Mouse (Mus musculus) small intestine, adult 2 months (tissue): ENCODE measurements around the gene Rimkla. TPM values are rescaled to one million over a fixed set of nuclear protein-coding genes. Genes with fewer than 3 reads are reported as not detected.

Source experiments
- H3K27ac ChIP-seq: fragments of 200-500 bp; 2 replicates; pipeline ENCODE4 v1.5.1; 2012; ENCODE audit warnings: low read depth, low read length, control low read depth, inconsistent platforms; ENCODE audit not compliant: insufficient read depth
- H3K27me3 ChIP-seq: fragments of 200-500 bp; 2 replicates; pipeline ENCODE4 v1.6.1; 2012; ENCODE audit warnings: mild to moderate bottlenecking, moderate library complexity, low read length, inconsistent platforms; ENCODE audit not compliant: control insufficient read depth, insufficient read depth
- H3K36me3 ChIP-seq: fragments of 200-500 bp; 2 replicates; pipeline ENCODE4 v1.6.1; 2012; ENCODE audit warnings: mild to moderate bottlenecking, low read length, control low read depth, inconsistent platforms; ENCODE audit not compliant: control insufficient read depth, insufficient read depth
- H3K4me1 ChIP-seq: fragments of 200-500 bp; 2 replicates; pipeline ENCODE4 v1.6.1; 2012; ENCODE audit warnings: low read length, inconsistent platforms, mixed read lengths; ENCODE audit not compliant: control insufficient read depth, insufficient read depth, insufficient read length
- H3K4me3 ChIP-seq: fragments of 200-500 bp; 2 replicates; pipeline ENCODE4 v1.5.1; 2012; ENCODE audit warnings: low read depth, mild to moderate bottlenecking, control low read depth, inconsistent platforms, low read length, moderate library complexity
- CTCF ChIP-seq: fragments of 200-500 bp; IDR thresholded peaks from 2 replicates; pipeline ENCODE4 v1.5.1; 2012; ENCODE audit warnings: low read depth, mild to moderate bottlenecking, control low read depth, inconsistent platforms, low read length, moderate library complexity, mixed read lengths; ENCODE audit not compliant: insufficient replicate concordance, insufficient read length; ENCODE audit errors: extremely low read depth
- POLR2A ChIP-seq: fragments of 200-500 bp; IDR thresholded peaks from 2 replicates; pipeline ENCODE4 v1.6.1; 2012; ENCODE audit warnings: low read depth, mild to moderate bottlenecking, control low read depth, inconsistent platforms, low read length, moderate library complexity
- WGBS: fragments of 180-500 bp; shearing (Covaris S2); methylation state at CpG from one replicate; pipeline ENCODE4 v1.1.7; 2018; 5-methylcytosine and 5-hydroxymethylcytosine counted together
- polyA plus RNA-seq: library from polyadenylated mRNA; depleted of rRNA; stranded (reverse); fragments of >200 nt; gene quantifications from 2 replicates; pipeline ENCODE4 v1.2.3, GENCODE M21; 2012; rRNA removed

The Rimkla gene
- polyA plus RNA-seq, 1 experiment, result 0.20 TPM

GRCm38 (mm10) chr4:119421921-119422293, 70.5 kb downstream of the Rimkla start:
- H3K4me1 ChIP-seq, result peaks cover 11% of the 10 kb centered on the region
- TF ChIP-seq CTCF (no peak), POLR2A (no peak)
- H3K27ac ChIP-seq, result peak overlapping the region; percentile 97
- no peaks in the 10 kb centered on the region for H3K27me3 ChIP-seq
- WGBS, result under 1% methylated on average over 31 of the region's 31 CpGs
- H3K36me3 ChIP-seq, result peaks cover 5% of the 10 kb centered on the region; the same call in 1 of the 2 replicates
- H3K4me3 ChIP-seq, result peak overlapping the region; percentile 79

- Histone ChIP-seq H3K27ac (peak overlapping the region; percentile 97; the same call in 1 of the 2 replicates), H3K4me1 (peaks cover 10% of the 10 kb centered on the region), H3K27me3 (no peaks in the 10 kb centered on the region), H3K36me3 (peaks cover 5% of the 10 kb centered on the region; the same call in 1 of the 2 replicates), H3K4me3 (peak overlapping the region; percentile 79)
- TF ChIP-seq POLR2A (no peak), CTCF (no peak)
- WGBS, result 10% methylated on average over 3 of the region's 3 CpGs
Measured at GRCm38 (mm10) chr4:119421191-119421590, 71.2 kb downstream of the Rimkla start.

- peaks cover 13% of the 10 kb centered on the region for H3K4me1 ChIP-seq
- TF ChIP-seq CTCF, result no peak
- TF ChIP-seq POLR2A, result no peak
- H3K27me3 ChIP-seq, result no peaks in the 10 kb centered on the region
- 81% methylated on average over 3 of the region's 3 CpGs for WGBS
- no peak overlapping the region for H3K27ac ChIP-seq
- no peak overlapping the region for H3K4me3 ChIP-seq
- peaks cover 5% of the 10 kb centered on the region; the same call in 1 of the 2 replicates for H3K36me3 ChIP-seq
Measured at GRCm38 (mm10) chr4:119417894-119418293, 74.5 kb downstream of the Rimkla start.

- WGBS, result 23% methylated on average over 3 of the region's 3 CpGs
- peaks cover 5% of the 10 kb centered on the region; the same call in 1 of the 2 replicates for H3K36me3 ChIP-seq
- peaks cover 11% of the 10 kb centered on the region for H3K4me1 ChIP-seq
- no peak overlapping the region for H3K4me3 ChIP-seq
- no peak for TF ChIP-seq CTCF
- no peak for TF ChIP-seq POLR2A
- H3K27me3 ChIP-seq, result no peaks in the 10 kb centered on the region
- no peak overlapping the region for H3K27ac ChIP-seq
Measured at GRCm38 (mm10) chr4:119417270-119417669, 75.2 kb downstream of the Rimkla start.

Other genes starting within 250 kb of the Rimkla start
- not detected in 2 replicates for gene Cldn19, start 237.2 kb downstream of the Rimkla start, polyA plus RNA-seq
- 202 and 242 TPM in 2 replicates for gene Ybx1, start 198.0 kb downstream of the Rimkla start, polyA plus RNA-seq
- 2.5 and 4.3 TPM in 2 replicates for gene Ppih, start 172.1 kb downstream of the Rimkla start, polyA plus RNA-seq
- 0.10 and 0.13 TPM in 2 replicates for gene Ccdc30, start 77.1 kb downstream of the Rimkla start, polyA plus RNA-seq
- gene Ppcs, start 70.2 kb downstream of the Rimkla start, polyA plus RNA-seq, result 13.9 and 24.7 TPM in 2 replicates
- 0.17 and 0.44 TPM in 2 replicates for gene Zmynd12, start 69.8 kb downstream of the Rimkla start, polyA plus RNA-seq
- gene Foxj3, start 44.4 kb upstream of the Rimkla start, polyA plus RNA-seq, result 6.7 and 19.0 TPM in 2 replicates
- 2.4 and 3.1 TPM in 2 replicates for gene Frg2f1, start 46.9 kb upstream of the Rimkla start, polyA plus RNA-seq
- 58.4 and 1,324 TPM in 2 replicates for gene Guca2a, start 145.1 kb upstream of the Rimkla start, polyA plus RNA-seq
- gene Guca2b, start 166.3 kb upstream of the Rimkla start, polyA plus RNA-seq, result 420 and 2,057 TPM in 2 replicates
- 3.1 and 3.3 TPM in 2 replicates for gene Hivep3, start 241.2 kb upstream of the Rimkla start, polyA plus RNA-seq